Mouse (Mus musculus) neural tube, embryonic 14.5 days (tissue): ENCODE results near the gene Il3ra. TPM values are rescaled to one million over a fixed set of nuclear protein-coding genes. Genes with fewer than 3 reads are reported as not detected.

Experiments used
- ATAC-seq: fragments of 200-750 bp; cut with Nextera tagmentation; 2 replicates; pipeline ENCODE4 v1.8.0; 2017; ENCODE audit warnings: low read depth, mild to moderate bottlenecking, moderate TSS enrichment, moderate library complexity
- H3K27ac ChIP-seq: fragments of 300-500 bp; sonication (generic); 2 replicates; pipeline ENCODE4 v1.5.1; 2014; ENCODE audit warnings: low read depth, mild to moderate bottlenecking, control low read depth, low read length, moderate library complexity, mixed read lengths
- H3K27me3 ChIP-seq: fragments of 300-500 bp; sonication (generic); 2 replicates; pipeline ENCODE4 v1.6.1; 2014; ENCODE audit warnings: low read length; ENCODE audit not compliant: control insufficient read depth, insufficient read depth
- H3K36me3 ChIP-seq: fragments of 300-500 bp; sonication (generic); 2 replicates; pipeline ENCODE4 v1.6.1; 2014; ENCODE audit warnings: low read length, mixed read lengths; ENCODE audit not compliant: control insufficient read depth, insufficient read depth
- H3K4me1 ChIP-seq: fragments of 300-500 bp; sonication (generic); 2 replicates; pipeline ENCODE4 v1.6.1; 2014; ENCODE audit warnings: low read length; ENCODE audit not compliant: control insufficient read depth, insufficient read depth
- H3K4me2 ChIP-seq: fragments of 300-500 bp; sonication (generic); 2 replicates; pipeline ENCODE4 v1.6.1; 2014; ENCODE audit warnings: mild to moderate bottlenecking, low read depth, low read length, control low read depth
- H3K4me3 ChIP-seq: fragments of 300-500 bp; sonication (generic); 2 replicates; pipeline ENCODE4 v1.5.1; 2014; ENCODE audit warnings: low read depth, low read length, control low read depth, mixed read lengths
- H3K9ac ChIP-seq: fragments of 300-500 bp; sonication (generic); replicated peaks from 2 replicates; pipeline ENCODE4 v1.6.1; 2014; ENCODE audit warnings: low read depth, mild to moderate bottlenecking, control low read depth, low read length, mixed read lengths
- H3K9me3 ChIP-seq: fragments of 300-500 bp; sonication (generic); 2 replicates; pipeline ENCODE4 v1.6.1; 2016; ENCODE audit warnings: low read length; ENCODE audit not compliant: control insufficient read depth
- WGBS: fragments of 180-500 bp; shearing (Covaris S2); extraction: QIAGEN DNeasy Blood & Tissue Kit; methylation state at CpG from one replicate; pipeline ENCODE4 v1.1.7; 2014; 5-methylcytosine and 5-hydroxymethylcytosine counted together
- polyA plus RNA-seq: library from polyadenylated mRNA; unstranded; fragments of >200 nt; fragmentation: Nextera tagmentation; extraction: Ambion mirVana; gene quantifications from 2 replicates; pipeline ENCODE4 v1.2.1, GENCODE M21; 2014

Il3ra gene
- polyA plus RNA-seq, 1 experiment from 2014 or later: 1.9 TPM

- 63% methylated on average over 8 of the region's 8 CpGs for WGBS
- no peaks in the 10 kb centered on the region for H3K36me3 ChIP-seq
- no peak overlapping the region for H3K9ac ChIP-seq
- no peak overlapping the region for H3K27ac ChIP-seq
- no peaks in the 10 kb centered on the region for H3K4me1 ChIP-seq
- no peaks in the 10 kb centered on the region for H3K27me3 ChIP-seq
- ATAC-seq: peak; percentile 22; the same call in 1 of the 2 replicates
- no peak overlapping the region for H3K4me2 ChIP-seq
- H3K9me3 ChIP-seq: peaks cover 12% of the 10 kb centered on the region
- H3K4me3 ChIP-seq: no peak overlapping the region
Measured at GRCm38 (mm10) chr14:14353740-14354510, 7.8 kb downstream of the Il3ra start.

GRCm38 (mm10) chr14:14354511-14355359, 8.7 kb downstream of the Il3ra start:
- WGBS: 49% methylated on average over 13 of the region's 13 CpGs
- Histone ChIP-seq H3K36me3 (no peaks in the 10 kb centered on the region), H3K9ac (no peak overlapping the region), H3K9me3 (peaks cover 9% of the 10 kb centered on the region), H3K27ac (no peak overlapping the region), H3K4me3 (no peak overlapping the region), H3K27me3 (no peaks in the 10 kb centered on the region), H3K4me2 (no peak overlapping the region), H3K4me1 (no peaks in the 10 kb centered on the region)
- peak; percentile 48 for ATAC-seq

- no peaks in the 10 kb centered on the region for H3K4me1 ChIP-seq
- peaks cover 6% of the 10 kb centered on the region for H3K9me3 ChIP-seq
- WGBS: 94% methylated on average over 8 of the region's 8 CpGs
- H3K36me3 ChIP-seq: no peaks in the 10 kb centered on the region
- no peak overlapping the region for H3K27ac ChIP-seq
- peak; percentile 18; the same call in 1 of the 2 replicates for ATAC-seq
- no peaks in the 10 kb centered on the region for H3K27me3 ChIP-seq
- no peak overlapping the region for H3K9ac ChIP-seq
- no peak overlapping the region for H3K4me3 ChIP-seq
- H3K4me2 ChIP-seq: no peak overlapping the region
Measured at GRCm38 (mm10) chr14:14355360-14355646, 9.2 kb downstream of the Il3ra start.

GRCm38 (mm10) chr14:14395535-14395934, 49.5 kb downstream of the Il3ra start:
- H3K4me3 ChIP-seq: no peak overlapping the region
- ATAC-seq: peak; percentile 60; the same call in 1 of the 2 replicates
- 53% methylated on average over 1 of the region's 1 CpGs for WGBS
- no peaks in the 10 kb centered on the region for H3K4me1 ChIP-seq
- no peak overlapping the region for H3K4me2 ChIP-seq
- H3K36me3 ChIP-seq: no peaks in the 10 kb centered on the region
- no peak overlapping the region for H3K9ac ChIP-seq
- H3K27ac ChIP-seq: no peak overlapping the region
- no peaks in the 10 kb centered on the region for H3K27me3 ChIP-seq
- no peaks in the 10 kb centered on the region for H3K9me3 ChIP-seq

GRCm38 (mm10) chr14:14400998-14401397, 54.9 kb downstream of the Il3ra start, which contains the start of gene Olfr721-ps1:
Gene Olfr721-ps1, plus strand, starts transcription at chr14:14401298.
- Histone ChIP-seq H3K27me3 (no peaks in the 10 kb centered on the region), H3K9ac (no peak within 1 kb of the TSS), H3K4me3 (no peak within 1 kb of the TSS), H3K9me3 (no peaks in the 10 kb centered on the region), H3K27ac (no peak within 1 kb of the TSS), H3K4me1 (no peaks in the 10 kb centered on the region), H3K4me2 (no peak within 1 kb of the TSS), H3K36me3 (no peaks in the 10 kb centered on the region)
- WGBS: 86% methylated on average over 2 of the region's 2 CpGs
- ATAC-seq: no peak

Other genes starting within 250 kb of the Il3ra start
- 243 and 260 TPM in 2 replicates for gene Psmd6, start 225.3 kb upstream of the Il3ra start, polyA plus RNA-seq
- not detected in 2 replicates for gene Olfr720, start 159.4 kb upstream of the Il3ra start, polyA plus RNA-seq
- gene Olfr31, start 23.4 kb upstream of the Il3ra start, polyA plus RNA-seq: 0.09 TPM in 1 of 2 replicates, not detected in the other
- gene Olfr721-ps1, start 55.0 kb downstream of the Il3ra start, polyA plus RNA-seq: not detected in 2 replicates